Mouse (Mus musculus): ENCODE data around the gene Jkamp. TPM values are rescaled to one million over a fixed set of nuclear protein-coding genes. Genes with fewer than 3 reads are reported as not detected.
"Not testable (repeated sequence)": the region's sequence is repeated elsewhere in the genome, so short reads cannot be mapped to it uniquely, and the experiment has no call there.

Gene Jkamp
- 20.8 and 30.2 TPM in 2 replicates for total RNA-seq (2014; fragmentation: Nextera tagmentation)
- 23.1 TPM in 2 replicates for total RNA-seq (2017)

GRCm38 (mm10) chr12:72085329-72086165, at the start of gene Jkamp, which contains the start of gene L3hypdh:
Jkamp (plus strand) TSS chr12:72085589.
L3hypdh (minus strand) TSS chr12:72085439.
- ATAC-seq (replicated peaks; ENCODE audit: poor library complexity, severe bottlenecking): peak; percentile 83

GRCm38 (mm10) chr12:72036097-72036661, 49.2 kb upstream of the Jkamp start:
- ATAC-seq (replicated peaks; ENCODE audit: poor library complexity, severe bottlenecking): no peak

- ATAC-seq (replicated peaks; ENCODE audit: poor library complexity, severe bottlenecking): no peak
Observed at GRCm38 (mm10) chr12:72037049-72037448, 48.3 kb upstream of the Jkamp start.

DNA sequence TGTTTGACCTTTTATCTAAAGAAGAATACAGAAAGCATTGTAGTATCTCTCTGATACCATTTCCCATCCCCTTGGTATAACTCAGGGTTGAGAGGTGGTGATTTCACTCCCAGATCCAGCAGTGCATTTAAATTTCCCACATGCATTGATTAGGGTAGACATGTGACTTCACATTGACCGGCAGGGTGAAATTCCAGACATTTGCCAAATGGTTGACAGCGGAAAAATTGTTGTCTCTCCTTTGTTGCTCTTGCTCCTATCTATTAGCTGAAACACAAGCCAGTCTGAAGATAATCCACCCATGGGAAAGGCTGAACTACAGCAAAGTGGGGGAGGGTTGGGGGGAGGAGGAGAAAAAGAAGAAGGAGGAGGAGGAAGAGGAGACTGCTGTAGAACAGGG, 46.5 kb upstream of the Jkamp start:
- no peak for ATAC-seq (replicated peaks; ENCODE audit: poor library complexity, severe bottlenecking)

DNA sequence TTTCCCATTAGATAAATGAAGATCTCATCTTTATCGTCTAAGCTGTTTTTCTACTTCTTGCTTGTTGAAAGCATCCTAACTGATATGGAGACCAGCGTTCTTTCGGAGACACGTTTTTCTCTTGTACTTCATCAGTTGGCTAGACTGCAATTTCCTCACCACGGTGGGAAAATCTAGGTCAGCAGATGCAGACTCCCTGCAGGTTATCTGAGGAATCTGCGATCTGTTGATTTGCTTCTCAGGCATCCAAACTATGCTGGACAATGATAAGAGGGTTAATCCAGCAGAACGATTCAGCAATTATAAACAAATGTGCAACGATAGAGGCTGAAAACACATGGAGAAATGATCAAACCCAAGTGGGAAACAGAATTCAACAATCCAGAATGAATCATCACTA, 45.9 kb upstream of the Jkamp start:
- no peak for ATAC-seq (replicated peaks; ENCODE audit: poor library complexity, severe bottlenecking)

DNA sequence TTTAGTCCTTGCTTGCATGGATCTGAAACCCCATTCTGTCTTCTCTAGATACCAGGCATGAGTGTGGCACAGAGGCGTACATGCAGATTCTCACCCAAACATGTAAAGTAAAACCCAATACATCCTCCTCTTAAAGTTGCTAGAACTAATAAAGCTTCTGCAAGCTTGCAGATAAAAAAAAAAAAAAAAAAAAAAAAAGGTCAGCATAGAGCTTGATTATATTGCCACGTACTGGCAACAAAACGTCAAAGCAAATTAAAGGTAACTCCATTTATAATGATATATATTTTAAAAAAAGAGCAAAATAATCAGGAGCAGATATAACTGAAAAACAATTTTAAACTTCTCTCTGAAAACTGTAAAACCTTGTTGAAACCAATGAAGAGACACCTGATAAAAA, 44.2 kb upstream of the Jkamp start:
- no peak for ATAC-seq (replicated peaks; ENCODE audit: poor library complexity, severe bottlenecking)

DNA sequence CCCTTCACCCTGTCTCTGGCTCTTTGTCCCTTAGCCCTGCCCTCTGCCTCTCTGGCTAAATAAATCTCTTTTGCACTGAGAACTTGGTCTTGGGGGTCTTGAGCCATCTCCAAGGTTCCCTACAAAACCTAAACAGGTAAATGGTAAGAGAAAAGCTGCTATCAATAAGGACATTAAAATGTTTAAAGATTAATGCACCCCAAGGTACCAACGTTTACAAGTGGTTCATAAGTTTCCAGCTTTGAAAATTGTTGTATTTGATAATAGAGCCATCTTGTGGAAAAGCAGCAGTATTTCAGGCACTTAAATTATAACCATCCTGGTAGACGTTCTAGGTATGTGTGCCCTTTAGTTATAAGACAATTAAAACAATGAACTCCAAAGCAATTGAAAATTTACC, 37.9 kb upstream of the Jkamp start:
- ATAC-seq (replicated peaks; ENCODE audit: poor library complexity, severe bottlenecking): peak; percentile 46; the same call in 1 of the 2 replicates

- not testable (repeated sequence) for ATAC-seq (replicated peaks; ENCODE audit: poor library complexity, severe bottlenecking)
Observed at GRCm38 (mm10) chr12:72050156-72050555, 35.2 kb upstream of the Jkamp start.

DNA sequence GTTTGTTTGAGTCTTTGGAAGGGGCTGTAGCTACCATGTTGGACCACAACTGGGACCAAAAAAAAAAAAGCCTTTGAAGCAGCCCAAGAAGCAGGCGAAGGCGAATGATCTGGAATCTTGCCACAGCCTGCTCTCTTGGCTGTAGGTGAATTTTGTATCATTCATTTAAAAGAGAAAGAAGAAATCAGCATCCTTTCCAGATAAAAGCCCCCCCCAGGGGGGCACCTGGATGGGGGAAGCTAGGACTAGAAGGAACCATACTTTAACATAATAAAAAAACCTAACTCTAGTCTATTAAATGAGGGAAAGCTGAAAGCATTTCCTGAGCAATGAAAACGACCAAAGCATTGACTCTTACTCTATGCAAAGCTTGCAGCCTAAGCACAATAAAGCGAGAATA, 34.6 kb upstream of the Jkamp start:
- no peak for ATAC-seq (replicated peaks; ENCODE audit: poor library complexity, severe bottlenecking)

GRCm38 (mm10) chr12:72052571-72052970, 32.8 kb upstream of the Jkamp start:
- ATAC-seq (replicated peaks; ENCODE audit: poor library complexity, severe bottlenecking): no peak

GRCm38 (mm10) chr12:72053303-72053702, 32.1 kb upstream of the Jkamp start:
- peak; percentile 42; the same call in 1 of the 2 replicates for ATAC-seq (replicated peaks; ENCODE audit: poor library complexity, severe bottlenecking)

- ATAC-seq (replicated peaks; ENCODE audit: poor library complexity, severe bottlenecking): no peak
Observed at GRCm38 (mm10) chr12:72053851-72054250, 31.5 kb upstream of the Jkamp start.

- no peak for ATAC-seq (replicated peaks; ENCODE audit: poor library complexity, severe bottlenecking)
Observed at GRCm38 (mm10) chr12:72057780-72058179, 27.6 kb upstream of the Jkamp start.

- ATAC-seq (replicated peaks; ENCODE audit: poor library complexity, severe bottlenecking): peak; percentile 44
Observed at GRCm38 (mm10) chr12:72069626-72070326, 15.6 kb upstream of the Jkamp start.

GRCm38 (mm10) chr12:72070327-72071269, 14.8 kb upstream of the Jkamp start, which contains the start of gene Gpr135:
Gpr135 (minus strand) TSS chr12:72071125.
- peak; percentile 95 for ATAC-seq (replicated peaks; ENCODE audit: poor library complexity, severe bottlenecking)

DNA sequence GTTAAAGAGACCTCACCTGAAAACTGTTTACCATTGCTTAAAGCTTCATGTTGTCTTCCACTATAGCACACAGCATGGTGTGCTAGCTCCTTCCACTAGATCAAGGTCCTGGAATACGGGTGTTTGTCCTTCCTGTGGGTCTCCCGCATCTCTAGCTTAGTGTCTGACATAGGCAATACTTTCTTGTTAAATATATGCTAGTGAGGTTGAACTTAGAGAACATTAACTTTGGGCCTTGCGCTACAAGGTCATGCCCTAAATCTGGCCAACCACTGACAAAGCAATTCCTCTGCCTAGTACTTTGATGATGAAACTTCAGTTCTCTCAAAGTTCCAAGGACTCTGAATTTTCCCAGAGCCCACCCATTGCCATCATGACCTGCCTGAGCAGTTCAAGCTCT, 7.1 kb upstream of the Jkamp start:
- no peak for ATAC-seq (replicated peaks; ENCODE audit: poor library complexity, severe bottlenecking)

DNA sequence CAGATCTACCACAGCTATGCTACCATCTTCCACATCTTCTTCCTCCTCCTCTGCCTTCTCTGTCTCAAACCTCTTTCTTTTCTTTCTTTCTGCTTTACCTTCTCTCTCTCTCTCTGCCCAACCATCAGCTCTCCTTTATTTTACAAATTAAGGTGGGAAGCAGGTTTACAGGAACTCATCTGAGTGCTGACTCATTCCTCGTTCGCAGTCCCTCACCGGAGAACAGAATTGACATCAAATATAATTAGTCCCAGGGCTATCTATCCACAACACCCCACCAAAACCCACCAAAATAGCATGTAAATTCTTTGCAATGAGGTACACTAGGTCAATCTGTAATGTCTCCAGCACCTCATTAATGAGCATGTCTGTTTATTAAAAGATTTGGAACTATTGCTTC, 3.4 kb upstream of the Jkamp start:
- no peak for ATAC-seq (replicated peaks; ENCODE audit: poor library complexity, severe bottlenecking)

DNA sequence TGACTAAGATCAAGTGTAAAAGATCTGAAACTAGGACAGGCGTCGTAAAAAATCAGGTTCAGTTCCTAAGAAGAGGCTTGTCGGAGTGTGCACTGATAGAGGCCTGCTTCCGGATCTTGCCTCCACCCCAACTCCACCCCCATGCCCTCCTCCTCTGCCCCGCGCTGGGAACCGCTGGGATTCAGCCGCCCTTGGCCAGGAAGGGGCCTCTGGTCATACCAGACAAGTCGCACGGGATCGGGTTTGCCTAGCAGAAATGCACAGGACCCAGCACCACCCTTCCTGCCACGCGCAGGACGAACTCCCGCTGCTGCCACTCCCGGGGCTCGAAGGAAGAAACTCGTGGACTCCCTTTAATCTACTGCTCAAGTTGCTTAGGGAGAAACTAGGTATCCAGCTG, 3.0 kb upstream of the Jkamp start:
- ATAC-seq (replicated peaks; ENCODE audit: poor library complexity, severe bottlenecking): no peak

- no peak for ATAC-seq (replicated peaks; ENCODE audit: poor library complexity, severe bottlenecking)
Observed at GRCm38 (mm10) chr12:72083265-72083664, 2.1 kb upstream of the Jkamp start.
